Mouse (Mus musculus) common myeloid progenitor, adult 5-6 weeks (primary cell): ENCODE results near the gene Mpeg1. TPM values are rescaled to one million over a fixed set of nuclear protein-coding genes. Genes with fewer than 3 reads are reported as not detected.

ENCODE experiments used
- ATAC-seq: replicated peaks from 2 replicates; pipeline ENCODE4 v1.8.0; 2016; ENCODE audit warnings: low read depth, mild to moderate bottlenecking, moderate TSS enrichment, inconsistent platforms; ENCODE audit not compliant: poor library complexity, severe bottlenecking
- total RNA-seq: library from RNA; stranded (forward); fragments of 200-1000, 187-1606 nt; gene quantifications from 2 replicates; pipeline ENCODE4 v1.2.3, GENCODE M21; 2017

The Mpeg1 gene
- total RNA-seq, 1 experiment from 2014 or later = 39.1 TPM

- no peak for ATAC-seq
Observed at GRCm38 (mm10) chr19:12488969-12489674, 28.5 kb downstream of the Mpeg1 start.

- no peak for ATAC-seq
Observed at GRCm38 (mm10) chr19:12489675-12490570, 29.3 kb downstream of the Mpeg1 start.

DNA sequence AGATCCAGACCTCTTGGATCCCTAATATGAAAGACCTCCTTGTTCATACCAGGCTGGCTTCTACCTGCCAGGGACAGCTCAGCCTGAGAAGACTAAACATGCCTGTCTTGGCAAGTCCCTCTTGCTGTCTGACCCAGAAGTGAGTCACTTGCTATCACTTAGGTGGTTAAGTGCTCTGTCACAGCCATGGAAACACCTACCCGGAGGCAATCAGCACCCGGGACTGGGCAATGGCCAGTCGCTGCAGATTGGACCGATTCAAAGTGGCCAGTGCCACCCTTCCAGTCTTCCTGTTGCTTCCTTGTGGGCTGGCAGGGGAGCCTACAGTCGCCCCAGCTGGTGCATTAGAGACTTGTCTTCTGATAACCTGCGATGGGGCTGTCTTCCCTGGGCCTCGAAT, 31.1 kb downstream of the Mpeg1 start:
- ATAC-seq = no peak

- ATAC-seq = no peak
Observed at GRCm38 (mm10) chr19:12493453-12494186, 33.0 kb downstream of the Mpeg1 start.

GRCm38 (mm10) chr19:12494187-12494458, 33.5 kb downstream of the Mpeg1 start:
- no peak for ATAC-seq

GRCm38 (mm10) chr19:12494972-12495535, 34.5 kb downstream of the Mpeg1 start:
- no peak for ATAC-seq

GRCm38 (mm10) chr19:12496241-12496640, 35.7 kb downstream of the Mpeg1 start:
- ATAC-seq = no peak

DNA sequence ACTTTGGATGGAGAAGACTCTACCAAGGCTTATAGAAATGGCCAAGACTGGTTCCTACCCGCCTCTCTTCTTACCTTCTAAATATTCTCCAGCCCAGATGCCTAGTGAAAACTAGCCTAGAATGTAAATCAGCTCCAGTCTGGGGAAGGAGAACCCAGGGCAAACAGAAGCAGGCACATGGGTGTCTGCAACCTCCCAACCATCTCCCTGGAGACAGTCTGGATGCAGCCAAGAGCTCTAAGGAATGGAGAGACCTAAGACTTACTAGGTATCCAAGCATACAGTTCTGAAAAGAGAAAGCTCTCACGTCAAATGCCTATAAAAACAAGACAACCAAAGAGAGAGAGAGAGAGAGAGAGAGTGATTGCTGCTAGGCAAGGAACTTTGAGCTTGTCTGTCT, 37.3 kb downstream of the Mpeg1 start:
- ATAC-seq = no peak

DNA sequence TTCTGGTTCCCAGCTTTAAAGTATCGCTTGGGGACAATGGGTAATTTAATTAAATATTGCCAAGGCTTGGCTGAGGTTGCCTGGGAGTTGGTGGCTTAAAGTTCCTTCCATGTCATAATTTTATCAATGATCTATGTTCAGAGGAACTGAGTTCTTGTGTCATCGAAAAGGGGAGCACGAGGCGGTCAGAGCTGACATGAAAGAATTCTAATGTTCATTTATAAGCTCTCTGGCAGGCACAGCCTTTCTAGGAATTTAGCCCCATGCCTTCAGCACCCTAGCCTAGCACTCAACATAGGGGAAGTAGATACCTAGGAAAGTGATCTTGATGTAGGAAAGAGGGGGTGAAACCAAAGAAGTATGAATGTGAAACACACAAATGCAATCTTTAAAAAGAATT, 37.7 kb downstream of the Mpeg1 start:
- no peak for ATAC-seq

- ATAC-seq = no peak
Observed at GRCm38 (mm10) chr19:12498941-12499340, 38.4 kb downstream of the Mpeg1 start.

- no peak for ATAC-seq
Observed at GRCm38 (mm10) chr19:12499485-12499884, 38.9 kb downstream of the Mpeg1 start.

GRCm38 (mm10) chr19:12500124-12500523, 39.5 kb downstream of the Mpeg1 start:
- no peak for ATAC-seq

DNA sequence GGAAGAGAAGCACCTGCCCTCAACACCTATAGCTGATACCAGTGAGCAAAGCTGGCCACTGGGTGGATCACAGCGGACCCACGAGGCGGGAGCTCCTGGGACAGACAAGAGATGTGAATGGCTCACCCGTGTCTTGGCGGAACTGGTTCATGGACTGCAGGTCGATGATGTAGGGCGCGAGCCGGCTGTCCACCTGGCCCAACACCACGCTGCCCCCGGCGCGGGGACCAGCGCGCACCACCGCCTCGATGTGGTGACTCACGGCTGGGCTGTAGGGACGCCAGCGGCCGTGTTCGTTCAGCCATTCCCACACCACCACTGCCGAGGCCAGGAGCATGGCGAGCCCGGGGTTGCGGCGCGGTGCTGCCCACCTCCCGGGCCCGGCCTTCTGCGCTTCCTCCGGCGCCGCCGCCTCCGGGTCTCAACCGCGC, 40.3 kb downstream of the Mpeg1 start:
- ATAC-seq = peak; percentile 10

GRCm38 (mm10) chr19:12501370-12502347, 41.1 kb downstream of the Mpeg1 start, which contains the start of gene Dtx4:
Dtx4 (minus strand) TSS chr19:12501454.
- ATAC-seq = peak; percentile 95

GRCm38 (mm10) chr19:12502756-12503155, 42.2 kb downstream of the Mpeg1 start:
- no peak for ATAC-seq

DNA sequence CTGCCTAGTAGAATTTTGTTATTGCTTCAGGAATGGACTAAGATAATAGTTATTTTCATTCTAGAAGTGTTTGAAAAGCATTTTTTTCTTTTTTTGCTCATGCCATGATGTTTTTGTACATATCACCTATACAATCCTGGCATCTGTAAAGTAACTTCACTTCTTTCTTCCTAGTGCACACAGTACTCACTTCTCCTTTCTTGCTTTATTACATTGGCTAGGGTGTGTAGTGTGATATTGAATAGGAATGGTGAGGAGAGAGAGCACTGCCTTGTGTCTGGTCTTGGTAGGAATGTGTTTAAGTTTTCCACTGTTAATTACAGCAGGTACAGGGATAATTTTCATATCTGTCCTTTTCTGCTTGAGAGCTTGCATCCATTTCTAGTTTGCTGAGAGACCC, 54.0 kb downstream of the Mpeg1 start:
- ATAC-seq = no peak
